ENCODE assay signal across 23 mouse cellular contexts in genomic region chr9:83383235-83383634, GRCm38 (mm10).
"Had no signal": no experiment of that assay in that cellular context is flagged by ENCODE, and none has a peak within 500 bp of the region (broad histone marks: within the 10 kb centered on the region; RNA-seq: fewer than 3 reads in every experiment).

No protein-coding gene starts in this region.

- H3K9ac ChIP-seq: heart, embryonic 12.5 days; heart, embryonic 13.5 days; heart, embryonic 15.5 days; hindbrain, embryonic 12.5 days; hindbrain, embryonic 13.5 days; hindbrain, embryonic 14.5 days; hindbrain, embryonic 15.5 days; intestine, embryonic 15.5 days; kidney, embryonic 15.5 days had no signal

- H3K4me3 ChIP-seq: heart, embryonic 10.5 days; heart, embryonic 12.5 days; heart, embryonic 13.5 days; heart, embryonic 15.5 days; hindbrain, embryonic 10.5 days; hindbrain, embryonic 12.5 days; hindbrain, embryonic 13.5 days; hindbrain, embryonic 15.5 days; intestine, embryonic 15.5 days; kidney, embryonic 15.5 days; layer of hippocampus, adult 2 months had no signal

- H3K27me3 ChIP-seq: heart, embryonic 12.5 days; heart, embryonic 13.5 days; heart, embryonic 15.5 days; hindbrain, embryonic 12.5 days; hindbrain, embryonic 13.5 days; hindbrain, embryonic 15.5 days; intestine, embryonic 15.5 days; kidney, embryonic 15.5 days had no signal

- H3K9me3 ChIP-seq: heart, embryonic 10.5 days; heart, embryonic 12.5 days; heart, embryonic 13.5 days; heart, embryonic 15.5 days; hindbrain, embryonic 10.5 days; hindbrain, embryonic 12.5 days; hindbrain, embryonic 13.5 days; hindbrain, embryonic 15.5 days; intestine, embryonic 15.5 days; kidney, embryonic 15.5 days had no signal

- H3K27ac ChIP-seq: heart, embryonic 10.5 days; heart, embryonic 13.5 days; heart, embryonic 15.5 days; hindbrain, embryonic 10.5 days; hindbrain, embryonic 12.5 days; hindbrain, embryonic 13.5 days; hindbrain, embryonic 14.5 days; hindbrain, embryonic 15.5 days; hindbrain, postnatal 0 days; intestine, embryonic 15.5 days; kidney, embryonic 15.5 days; kidney, postnatal 0 days; layer of hippocampus, adult 2 months had no signal

- H3K4me2 ChIP-seq: heart, embryonic 11.5 days; heart, embryonic 12.5 days; heart, embryonic 13.5 days; heart, embryonic 15.5 days; hindbrain, embryonic 12.5 days; hindbrain, embryonic 13.5 days; hindbrain, embryonic 14.5 days; hindbrain, embryonic 15.5 days; intestine, embryonic 15.5 days; kidney, embryonic 15.5 days had no signal

- H3K36me3 ChIP-seq: heart, embryonic 10.5 days; heart, embryonic 12.5 days; heart, embryonic 13.5 days; heart, embryonic 15.5 days; hindbrain, embryonic 10.5 days; hindbrain, embryonic 12.5 days; hindbrain, embryonic 13.5 days; hindbrain, embryonic 15.5 days; intestine, embryonic 15.5 days; kidney, embryonic 15.5 days had no signal

- ATAC-seq: hindbrain, embryonic 16.5 days; hindbrain, postnatal 0 days; inflammation-experienced regulatory T-cells, adult 6 months; intestine, embryonic 15.5 days; intestine, embryonic 16.5 days; intestine, postnatal 0 days had no signal

- H3K4me1 ChIP-seq: hindbrain, embryonic 10.5 days; hindbrain, embryonic 12.5 days; intestine, embryonic 15.5 days; kidney, embryonic 15.5 days had no signal

- DNase-seq: kidney, adult 11 months; kidney, postnatal 14 days; layer of hippocampus, adult 9-11 months; layer of hippocampus, postnatal 36 days had no signal
